Mouse (Mus musculus): ENCODE data around the gene Pax8.

Gene Pax8

DNA sequence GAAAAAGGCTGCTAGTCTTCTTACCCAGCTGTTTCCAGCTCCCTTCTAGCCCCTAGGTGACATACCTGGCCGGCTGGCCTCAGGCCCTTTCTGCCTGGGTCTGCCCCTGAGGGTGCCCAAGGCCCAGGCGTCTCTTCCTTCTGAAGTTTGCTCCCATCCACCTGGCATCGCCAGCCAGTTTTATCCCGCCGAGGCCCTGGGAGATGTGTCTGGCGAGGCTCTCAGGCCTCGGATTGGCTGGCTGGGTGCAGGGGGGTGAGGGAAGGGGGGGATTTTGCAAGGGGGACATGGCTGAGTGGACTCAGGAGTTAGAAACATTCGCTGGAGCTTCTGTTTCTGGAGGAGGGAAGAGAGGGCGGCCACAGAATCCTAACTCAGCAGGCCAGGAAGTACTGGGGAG lies at the start of gene Pax8:
Pax8 (minus strand) TSS at position 180 of the 400 bp plus-strand sequence.
- no peak for DNase-seq (ENCODE audit: extremely low read depth, low read depth)

DNA sequence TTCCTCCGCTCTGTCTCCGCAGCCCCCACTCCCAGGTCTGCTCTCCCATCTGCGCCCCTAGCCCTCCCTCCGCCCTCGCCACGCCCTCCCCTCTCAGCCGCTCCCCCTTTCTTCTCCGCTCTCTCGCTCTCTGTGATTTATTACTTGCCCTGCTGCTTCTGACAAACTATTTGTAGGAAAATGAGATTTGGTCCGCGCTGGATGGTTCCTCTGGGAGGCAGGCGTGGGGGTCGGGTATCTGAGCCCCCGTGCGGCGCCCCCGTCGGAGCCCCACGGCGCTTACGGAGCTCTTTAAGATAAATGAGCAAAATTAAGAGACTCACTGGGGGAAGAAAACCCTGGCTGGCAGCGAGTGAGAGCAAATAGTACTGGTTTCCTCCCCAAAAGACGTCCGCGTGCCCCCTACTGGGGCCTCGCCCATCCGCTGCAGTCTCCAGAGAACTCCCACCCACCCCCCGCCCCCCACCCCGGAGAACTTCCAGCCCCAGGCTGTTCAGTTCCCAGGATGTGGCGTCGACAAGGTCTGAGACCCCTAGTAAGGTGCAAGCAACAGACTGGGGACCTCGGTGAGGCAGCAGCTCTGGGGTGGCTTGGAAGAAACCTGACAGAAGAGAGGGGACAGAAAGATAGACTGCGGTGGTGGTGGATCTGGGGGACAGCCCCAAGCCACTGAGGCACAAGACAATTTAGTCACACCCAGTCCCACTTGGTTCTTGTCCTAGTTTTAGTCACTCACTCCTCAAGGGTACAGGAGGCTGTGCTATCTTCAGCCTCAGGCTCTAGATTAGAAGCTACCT lies 46.2 kb upstream of the Pax8 start:
- DNase-seq (ENCODE audit: extremely low read depth, low read depth) = no peak

DNA sequence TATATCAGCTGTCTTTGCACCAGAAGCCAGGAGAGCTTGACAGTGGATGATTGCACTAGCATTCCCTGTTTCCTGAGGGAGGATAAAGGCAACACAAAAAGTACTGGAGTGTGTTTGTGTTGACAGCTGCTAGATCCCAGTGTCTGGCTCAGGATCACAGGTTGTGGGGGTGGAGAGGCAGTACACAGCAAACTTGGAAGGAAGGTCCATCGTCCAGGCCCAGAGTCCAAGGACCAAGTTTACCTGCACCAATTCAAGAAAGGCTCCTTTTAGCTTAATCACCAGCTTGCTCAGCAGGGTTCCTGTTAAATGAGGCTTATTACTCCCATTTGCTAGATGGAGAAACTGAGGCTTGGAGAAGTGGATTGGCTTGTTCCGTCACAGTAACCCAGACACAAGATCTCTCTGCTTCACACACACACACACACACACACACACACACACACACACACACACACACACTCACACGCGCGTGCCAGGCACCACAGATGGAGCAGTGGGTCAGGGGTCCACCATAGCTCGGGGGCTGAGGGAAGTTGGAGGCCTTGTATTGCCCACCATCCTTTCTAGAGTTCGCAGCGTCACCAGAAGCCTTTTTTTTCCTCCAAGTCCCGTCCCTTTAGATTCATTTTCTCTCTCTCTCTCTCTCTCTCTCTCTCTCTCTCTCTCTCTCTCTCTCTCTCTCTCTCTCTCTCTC lies 45.3 kb upstream of the Pax8 start:
- DNase-seq (ENCODE audit: extremely low read depth, low read depth) = no peak

DNA sequence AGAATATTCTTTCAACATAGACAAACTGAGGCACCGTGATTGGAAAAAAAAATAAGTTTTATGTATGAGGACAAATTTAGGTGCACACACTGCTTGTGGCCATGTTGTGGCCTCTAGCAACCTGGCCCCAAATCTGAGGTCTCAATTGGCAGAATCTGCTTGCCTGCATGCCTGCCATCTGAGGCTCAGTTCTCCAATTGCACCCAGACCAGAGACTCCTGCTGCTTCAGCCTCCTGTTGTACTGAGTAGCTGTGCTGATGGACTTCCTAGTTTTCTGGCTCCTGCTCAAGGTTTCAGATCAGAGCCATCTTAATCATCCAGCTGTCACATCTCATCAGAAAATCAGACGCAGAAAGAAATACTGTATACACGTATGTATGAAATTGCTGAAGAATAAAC lies 41.5 kb upstream of the Pax8 start:
- DNase-seq (ENCODE audit: extremely low read depth, low read depth) = no peak

DNA sequence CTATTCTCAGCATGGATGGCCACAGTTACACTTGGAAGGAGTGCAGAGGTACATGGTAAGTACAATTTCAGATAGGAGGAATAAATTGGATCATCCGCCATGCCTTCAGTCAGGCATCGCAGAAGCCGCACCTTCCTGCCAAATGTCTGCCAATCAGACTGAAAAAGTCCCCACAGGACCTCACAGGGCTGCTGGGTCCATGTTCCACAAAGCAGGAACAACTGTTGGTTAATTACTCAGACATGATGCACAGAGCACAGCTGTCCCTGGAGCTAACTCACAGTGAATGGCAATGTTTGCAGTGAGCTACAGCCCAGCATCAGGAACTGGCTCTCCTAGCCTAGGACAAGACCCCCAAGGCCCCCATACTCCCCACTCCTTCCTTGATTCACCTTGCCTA lies 32.0 kb upstream of the Pax8 start:
- DNase-seq (ENCODE audit: extremely low read depth, low read depth) = no peak

DNA sequence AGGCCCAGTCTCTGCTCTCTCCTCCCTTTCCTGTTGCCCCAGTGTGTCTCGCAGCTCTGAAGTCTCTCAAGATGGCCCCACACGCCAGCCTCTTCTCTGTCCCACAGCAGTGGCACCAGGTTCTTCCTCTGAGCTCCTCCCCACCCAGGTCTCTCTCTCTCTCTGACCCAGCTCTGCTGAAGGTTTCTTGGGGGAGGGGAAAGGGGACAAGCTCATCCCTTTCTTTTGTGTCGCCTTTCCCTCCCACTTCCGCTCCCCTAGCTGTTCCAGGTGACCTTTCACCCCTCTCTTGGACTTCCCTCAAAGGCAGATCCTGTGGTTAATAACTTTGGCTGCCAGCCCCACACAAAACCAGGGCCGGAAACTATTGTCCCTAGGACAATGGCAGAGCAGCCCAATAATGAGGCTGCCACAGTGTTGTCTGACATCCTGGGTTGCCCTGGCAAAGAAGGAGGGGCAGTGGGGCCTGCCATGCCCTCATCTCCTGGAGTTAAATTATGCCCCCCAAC lies 27.6 kb upstream of the Pax8 start:
- DNase-seq (ENCODE audit: extremely low read depth, low read depth) = no peak

DNA sequence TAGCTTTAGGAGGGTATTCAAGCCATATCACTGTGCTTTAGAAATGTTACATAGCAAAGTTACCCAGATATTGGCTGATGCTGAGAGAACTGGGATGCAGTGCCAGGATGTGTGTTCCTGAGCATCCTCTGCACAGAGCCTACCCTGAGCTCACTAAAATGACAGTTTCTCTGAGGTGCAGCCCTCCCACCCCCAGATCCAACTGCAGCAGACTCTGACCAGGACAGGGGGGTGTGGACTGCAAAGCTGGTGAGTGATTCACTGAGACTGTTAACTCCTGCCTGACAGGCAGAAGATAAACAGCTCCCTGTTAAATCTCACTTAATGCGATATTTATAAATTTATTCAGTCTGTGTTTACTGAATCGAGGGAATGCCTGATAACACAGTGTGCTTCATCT lies 25.5 kb upstream of the Pax8 start:
- DNase-seq (ENCODE audit: extremely low read depth, low read depth) = no peak

DNA sequence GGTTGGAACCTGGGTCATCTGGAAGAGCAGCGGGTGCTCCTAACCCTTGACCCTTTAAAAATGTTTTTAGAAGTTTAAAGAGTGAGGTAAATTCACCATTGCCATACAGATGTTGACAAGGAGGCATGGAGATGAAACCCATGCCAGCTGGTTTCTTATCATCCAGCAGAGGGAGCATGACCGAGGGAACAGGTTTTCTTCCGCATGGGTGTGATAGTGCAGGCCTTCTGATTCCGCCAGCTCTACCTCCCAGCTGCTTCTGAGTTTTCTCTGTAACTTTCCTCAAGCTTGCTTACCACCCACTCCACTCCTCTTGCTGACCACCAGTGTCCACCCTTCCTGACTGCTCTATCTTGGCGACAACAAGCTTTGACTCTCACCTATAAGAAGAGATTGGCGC lies 15.2 kb upstream of the Pax8 start:
- DNase-seq (ENCODE audit: extremely low read depth, low read depth) = no peak

DNA sequence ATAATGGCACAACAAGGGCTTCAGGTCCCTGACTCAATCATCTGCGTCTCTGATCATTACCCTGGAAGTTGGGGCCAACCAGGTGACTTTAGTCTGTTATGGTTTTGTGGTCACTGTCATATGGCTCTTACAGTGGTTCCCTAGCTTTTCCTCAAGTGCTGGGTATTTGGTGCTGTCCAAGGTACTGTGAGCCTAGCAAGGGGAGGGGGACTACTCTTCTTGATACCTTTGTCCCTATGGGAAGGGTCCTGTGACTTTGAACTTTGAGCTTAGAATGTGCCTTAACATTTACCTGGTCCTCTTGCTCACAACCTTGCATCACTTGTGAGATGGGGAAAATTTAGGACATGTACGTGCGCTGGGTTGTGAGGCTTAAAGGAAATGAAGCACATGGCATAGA lies 13.3 kb upstream of the Pax8 start:
- DNase-seq (ENCODE audit: extremely low read depth, low read depth) = no peak

DNA sequence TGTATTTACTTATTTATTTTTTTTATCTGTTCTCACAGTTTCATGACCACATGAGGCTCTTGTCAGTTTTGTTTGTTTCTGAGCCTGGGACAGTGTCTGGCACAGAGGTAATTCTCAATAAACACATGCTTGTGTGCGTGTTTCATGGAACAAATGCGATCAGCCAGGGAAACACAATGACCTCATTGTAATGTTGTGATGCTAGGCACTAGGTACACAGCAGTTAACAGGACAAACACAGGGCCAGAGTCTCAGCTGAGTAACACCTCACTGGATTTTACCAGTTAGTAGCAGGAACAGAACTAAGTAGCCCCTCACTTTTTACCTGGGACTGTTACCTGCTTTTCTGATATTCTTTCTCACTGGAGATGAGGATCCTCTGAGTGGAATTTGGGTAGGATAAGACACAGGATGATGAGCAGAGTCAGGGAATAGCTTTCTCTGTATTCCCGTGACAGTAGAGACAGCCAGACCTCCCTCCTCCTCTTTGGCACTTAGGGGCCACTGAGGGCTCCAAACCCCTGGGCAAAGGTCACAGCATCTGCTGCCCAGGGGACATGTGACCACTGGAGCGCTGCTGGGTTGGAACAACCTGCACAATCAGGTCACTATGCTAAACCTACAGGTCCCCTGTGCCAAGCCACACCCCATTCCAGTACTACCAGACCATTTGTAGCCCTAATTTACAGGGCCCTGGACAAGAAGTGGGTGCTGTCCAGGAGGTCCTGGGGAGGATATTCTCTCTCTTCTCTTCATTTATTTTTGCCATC lies 11.8 kb upstream of the Pax8 start:
- no peak for DNase-seq (ENCODE audit: extremely low read depth, low read depth)

DNA sequence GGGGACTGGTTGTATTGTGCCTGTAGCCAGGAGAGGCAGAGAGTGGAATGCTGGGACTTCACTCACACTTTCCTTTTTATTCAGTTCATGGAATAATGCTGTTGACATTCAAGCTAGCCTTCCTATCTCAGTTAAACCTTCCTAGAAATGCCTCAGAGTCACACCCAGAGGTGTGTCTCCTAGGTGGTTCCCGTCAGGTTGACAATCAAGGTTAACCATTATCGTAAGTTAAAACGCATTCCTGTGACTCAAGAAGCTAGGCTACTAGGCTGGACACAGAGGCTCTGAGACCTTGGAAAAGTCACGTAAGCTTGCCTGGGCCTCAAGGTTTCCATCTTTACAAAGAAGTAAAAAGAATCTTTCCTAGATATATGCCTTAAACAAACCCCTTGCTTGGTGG lies 10.0 kb upstream of the Pax8 start:
- DNase-seq (ENCODE audit: extremely low read depth, low read depth) = no peak

DNA sequence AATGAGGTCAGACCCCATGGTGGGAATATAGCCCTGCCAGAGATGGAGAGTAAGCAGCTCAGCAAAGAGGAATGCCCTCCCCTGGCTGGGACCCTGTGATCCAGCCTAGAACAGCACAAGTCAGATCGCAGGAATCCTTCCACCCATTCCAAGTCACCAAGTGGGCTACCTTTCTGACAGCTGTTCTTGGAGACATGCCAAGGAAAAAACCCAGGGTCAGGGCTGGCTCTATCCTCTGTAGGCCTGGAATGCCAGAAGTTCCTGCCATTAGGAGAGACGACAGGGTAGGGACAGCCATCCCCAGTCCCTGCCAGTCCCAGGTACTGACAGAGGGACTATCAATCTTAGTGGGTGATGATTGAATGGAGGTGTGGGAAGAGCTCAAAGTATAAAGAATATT lies 4.5 kb upstream of the Pax8 start:
- DNase-seq (ENCODE audit: extremely low read depth, low read depth) = no peak

DNA sequence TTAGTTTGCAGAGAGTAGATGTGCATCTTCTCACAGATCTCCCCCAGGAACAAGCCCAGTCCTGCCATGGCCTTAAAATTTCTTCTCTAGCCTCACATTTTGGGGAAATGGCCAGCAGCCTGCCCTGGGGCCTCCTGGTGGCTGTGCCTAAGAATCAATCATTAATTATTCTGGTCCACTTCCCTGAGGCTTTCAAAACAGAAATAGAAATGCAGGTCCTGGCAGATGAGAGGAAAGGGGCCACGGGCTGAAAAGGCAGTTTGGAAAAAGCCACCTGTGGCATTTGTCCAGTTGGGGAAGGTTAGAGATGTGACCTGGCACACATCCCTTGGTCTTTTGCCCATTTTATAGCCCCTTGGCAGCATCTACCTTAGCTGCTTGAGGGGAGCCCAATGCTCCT lies 3.8 kb upstream of the Pax8 start:
- DNase-seq (ENCODE audit: extremely low read depth, low read depth) = no peak

DNA sequence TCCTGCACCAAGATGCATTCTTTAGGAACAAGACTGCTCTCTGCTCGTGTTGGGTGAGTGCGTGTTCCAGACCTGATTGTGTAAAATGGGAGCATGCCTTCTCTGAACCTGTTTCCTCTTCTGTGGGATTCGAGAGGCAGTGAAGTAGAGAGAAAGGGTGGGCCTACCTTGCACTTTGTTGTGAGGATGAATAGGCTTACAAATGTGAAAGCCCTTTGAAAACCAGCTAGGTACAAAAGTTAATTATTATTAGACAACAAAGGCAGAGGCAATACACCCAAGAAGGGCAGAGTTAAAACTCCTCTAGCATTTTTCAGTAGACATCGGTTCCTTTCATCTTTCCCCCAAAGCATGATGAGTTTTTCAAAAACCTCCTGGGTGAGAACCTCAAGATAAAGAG lies 3.2 kb upstream of the Pax8 start:
- DNase-seq (ENCODE audit: extremely low read depth, low read depth) = no peak

DNA sequence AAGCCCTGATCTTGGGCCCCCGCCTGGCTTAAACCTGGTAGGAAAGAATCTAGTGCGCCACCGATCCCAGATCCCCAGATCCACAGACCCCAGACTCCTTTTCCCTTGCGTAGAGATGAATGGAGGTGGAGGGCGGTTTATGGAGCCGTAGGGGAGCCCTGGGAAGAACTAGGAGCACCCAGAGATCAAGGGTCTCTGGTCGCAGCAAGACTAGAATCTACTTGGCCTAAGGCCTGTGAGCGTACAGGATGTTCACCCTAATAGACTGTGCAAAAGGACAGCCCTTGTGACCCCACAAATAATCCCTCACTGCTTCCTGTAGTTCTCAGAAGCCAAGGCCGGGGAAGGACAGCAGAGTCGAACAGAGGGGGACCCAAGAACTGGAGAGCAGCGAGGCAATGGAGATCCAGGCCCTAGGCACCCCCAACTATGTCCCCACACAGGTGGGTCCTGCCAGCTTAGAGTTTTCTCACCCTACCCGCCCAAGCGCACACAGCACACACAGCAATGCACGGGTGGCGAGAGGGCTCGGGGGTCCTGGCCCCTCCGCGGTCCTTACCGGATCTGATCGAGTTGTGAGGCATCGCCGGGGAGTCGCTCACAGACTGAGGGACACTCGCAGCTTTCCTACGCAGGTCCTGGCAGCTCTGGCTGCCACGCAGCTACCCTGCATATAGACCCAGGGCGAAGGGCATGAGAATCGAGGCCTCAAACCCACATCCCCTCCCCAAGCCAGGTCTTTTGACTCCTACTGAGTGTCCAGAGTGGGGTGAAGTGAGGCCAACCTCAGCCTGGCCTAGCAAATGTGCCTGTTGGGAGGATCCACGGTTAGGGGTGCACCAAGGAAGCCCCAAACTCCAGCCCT lies 653 bp downstream of the Pax8 start:
- no peak for DNase-seq (ENCODE audit: extremely low read depth, low read depth)

DNA sequence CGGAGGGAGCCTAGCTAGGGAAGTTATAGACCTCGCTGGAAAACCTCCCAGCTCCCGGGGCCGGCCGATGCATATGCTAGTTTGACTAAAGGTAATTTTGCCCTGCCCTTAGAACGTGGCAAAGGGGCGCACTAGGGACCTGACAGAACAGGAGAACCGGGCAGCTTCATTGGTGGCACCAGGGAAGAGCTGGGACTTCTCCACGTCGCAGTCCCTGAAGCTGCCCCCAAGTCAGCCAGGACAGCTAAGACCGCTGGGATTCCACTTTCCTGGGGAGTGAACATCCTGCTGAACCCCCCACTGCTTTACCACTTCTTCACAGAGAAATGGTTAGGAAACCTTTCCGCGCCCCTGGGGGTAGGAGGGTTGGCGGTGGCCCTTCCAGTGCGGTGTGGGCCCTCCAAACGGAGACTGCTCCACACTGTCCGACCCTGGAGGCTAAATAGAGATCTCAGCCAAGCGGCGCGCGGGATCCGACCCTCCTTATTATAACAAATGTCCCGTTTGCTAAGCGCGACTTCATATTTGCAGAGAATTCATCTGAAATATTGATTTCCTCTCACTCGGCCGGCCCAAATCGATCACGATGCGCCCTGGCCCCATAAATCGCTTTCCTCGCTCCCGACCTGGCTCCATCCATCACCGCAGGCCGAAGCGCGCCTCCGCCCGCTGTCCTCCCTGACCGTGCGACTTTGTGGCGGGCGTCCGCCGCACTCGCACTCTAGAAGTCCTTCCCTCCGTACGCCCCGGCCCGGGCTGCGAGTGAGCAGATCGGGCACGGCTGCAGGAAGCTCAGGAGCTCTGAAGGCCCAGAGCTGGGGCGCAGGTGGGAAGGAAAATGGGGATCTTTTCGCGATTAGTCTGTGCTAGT lies 1.5 kb downstream of the Pax8 start:
- no peak for DNase-seq (ENCODE audit: extremely low read depth, low read depth)

DNA sequence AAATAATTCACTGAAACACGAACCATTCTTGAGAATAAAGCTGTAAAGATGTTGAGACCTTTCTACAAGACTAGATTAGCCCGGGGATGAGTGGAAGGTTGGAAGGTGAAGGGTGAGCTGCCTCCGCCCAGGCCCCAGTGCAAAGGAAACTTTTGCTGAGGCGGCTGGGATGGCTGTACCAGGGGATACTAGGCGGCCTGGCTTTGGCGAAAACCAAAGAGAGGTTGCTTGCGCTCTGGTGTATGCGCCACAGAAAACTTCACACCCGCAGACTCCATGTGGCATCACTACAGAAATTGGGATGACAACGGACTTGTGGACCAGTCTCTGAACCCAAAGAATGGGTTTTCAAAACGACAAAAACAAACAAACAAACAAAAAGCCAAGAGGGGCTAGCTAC lies 2.7 kb downstream of the Pax8 start:
- no peak for DNase-seq (ENCODE audit: extremely low read depth, low read depth)

DNA sequence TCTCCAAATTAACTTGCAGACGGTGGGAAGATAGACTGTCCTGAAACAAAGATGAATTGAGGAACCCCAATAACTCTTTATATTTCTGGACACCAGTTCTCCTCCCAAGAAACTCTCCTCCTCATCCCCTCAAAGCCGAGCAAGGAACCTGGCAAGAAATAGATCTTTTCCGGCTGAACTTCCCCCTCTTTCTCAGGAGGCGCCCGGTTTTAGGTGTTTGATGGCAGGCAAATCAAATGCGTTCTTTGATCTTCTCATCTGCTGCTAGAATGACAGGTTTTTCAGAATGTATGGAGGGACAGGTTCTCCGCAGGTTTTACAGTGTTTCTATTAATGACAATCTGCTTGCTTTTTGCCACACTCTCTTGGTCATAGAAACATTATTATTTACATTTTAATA lies 3.3 kb downstream of the Pax8 start:
- no peak for DNase-seq (ENCODE audit: extremely low read depth, low read depth)

DNA sequence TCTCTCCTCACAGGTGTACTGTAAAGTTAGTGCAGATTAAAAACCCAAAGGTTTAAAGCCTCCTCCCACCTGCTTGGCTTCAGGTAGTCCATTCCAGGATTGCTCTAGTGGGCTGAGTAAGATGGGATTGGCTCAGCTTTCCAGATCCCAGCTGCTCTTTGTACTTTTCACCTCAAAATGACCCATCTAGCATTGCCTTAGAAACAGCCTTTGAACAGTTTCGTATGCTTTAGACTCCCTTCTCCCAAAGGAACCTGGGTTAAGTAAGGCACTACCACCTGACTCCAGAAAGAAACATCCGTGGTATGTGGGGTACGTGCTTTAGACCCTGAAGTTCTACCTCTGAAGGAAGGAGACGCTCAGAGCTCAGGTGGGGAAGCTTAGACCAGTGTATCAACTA lies 6.3 kb downstream of the Pax8 start:
- no peak for DNase-seq (ENCODE audit: extremely low read depth, low read depth)

DNA sequence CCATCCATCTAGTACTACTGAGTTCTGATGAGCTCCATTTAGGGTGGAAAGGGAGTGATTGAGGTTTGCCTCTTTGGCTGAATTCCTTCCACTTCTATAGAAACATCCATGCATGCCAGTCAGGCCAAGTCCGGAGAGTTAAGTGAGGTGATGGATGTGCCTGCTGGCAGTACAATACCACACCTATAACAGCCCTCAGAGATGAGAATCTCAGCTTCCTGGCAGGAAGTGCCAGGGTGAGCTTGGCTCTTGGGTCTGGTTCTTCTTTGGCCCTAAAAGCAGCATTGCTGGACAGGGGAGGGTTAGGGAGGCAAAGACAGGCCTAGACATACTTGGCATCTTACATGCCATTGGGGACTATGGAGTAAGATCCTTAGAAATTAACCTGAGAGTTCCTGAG lies 7.0 kb downstream of the Pax8 start:
- no peak for DNase-seq (ENCODE audit: extremely low read depth, low read depth)

Data from MEL-GATA-1-ER (cell line).